Mouse (Mus musculus): ENCODE measurements at regions not wholly inside any gene's neighbourhood (a gene's known extent, or its start where the extent isn't known, plus 50 kb on each side); places are given as distances from the start of the nearest gene placed in this dataset.
"Not testable (repeated sequence)": the region's sequence is repeated elsewhere in the genome, so short reads cannot be mapped to it uniquely, and the experiment has no call there.

- no peak for DNase-seq (ENCODE audit: low spot score)
Measured at GRCm38 (mm10) chr15:62262487-62262886, 1339.7 kb upstream of the A1bg start.

- DNase-seq (ENCODE audit: low spot score) = no peak
Measured at GRCm38 (mm10) chr15:62261520-62261919, 1338.7 kb upstream of the A1bg start.

- no peak for DNase-seq (ENCODE audit: low spot score)
Measured at GRCm38 (mm10) chr15:62258611-62259010, 1335.8 kb upstream of the A1bg start.

GRCm38 (mm10) chr15:62257955-62258354 lies 1335.1 kb upstream of the A1bg start:
- no peak for DNase-seq (ENCODE audit: low spot score)

- no peak for DNase-seq (ENCODE audit: low spot score)
Measured at GRCm38 (mm10) chr15:62257110-62257667, 1334.4 kb upstream of the A1bg start.

GRCm38 (mm10) chr15:62255571-62255970 lies 1332.8 kb upstream of the A1bg start:
- no peak for DNase-seq (ENCODE audit: low spot score)

GRCm38 (mm10) chr15:62253724-62254123 lies 1330.9 kb upstream of the A1bg start:
- no peak for DNase-seq (ENCODE audit: low spot score)

GRCm38 (mm10) chr15:62252078-62252833 lies 1329.4 kb upstream of the A1bg start:
- DNase-seq (ENCODE audit: low spot score) = not testable (repeated sequence)

GRCm38 (mm10) chr15:62249436-62249835 lies 1326.6 kb upstream of the A1bg start:
- no peak for DNase-seq (ENCODE audit: low spot score)

- no peak for DNase-seq (ENCODE audit: low spot score)
Measured at GRCm38 (mm10) chr15:62246561-62247079, 1323.8 kb upstream of the A1bg start.

GRCm38 (mm10) chr15:62245237-62245636 lies 1322.4 kb upstream of the A1bg start:
- no peak for DNase-seq (ENCODE audit: low spot score)

- DNase-seq (ENCODE audit: low spot score) = no peak
Measured at GRCm38 (mm10) chr15:62244819-62245218, 1322.0 kb upstream of the A1bg start.

GRCm38 (mm10) chr15:62240031-62240430 lies 1317.2 kb upstream of the A1bg start:
- no peak for DNase-seq (ENCODE audit: low spot score)

GRCm38 (mm10) chr15:62238503-62239045 lies 1315.8 kb upstream of the A1bg start:
- no peak for DNase-seq (ENCODE audit: low spot score)

- no peak for DNase-seq (ENCODE audit: low spot score)
Measured at GRCm38 (mm10) chr15:62236056-62236455, 1313.2 kb upstream of the A1bg start.

GRCm38 (mm10) chr15:62234182-62234760 lies 1311.5 kb upstream of the A1bg start:
- DNase-seq (ENCODE audit: low spot score) = no peak

- no peak for DNase-seq (ENCODE audit: low spot score)
Measured at GRCm38 (mm10) chr15:62233154-62233553, 1310.3 kb upstream of the A1bg start.

GRCm38 (mm10) chr15:62231709-62232108 lies 1308.9 kb upstream of the A1bg start:
- DNase-seq (ENCODE audit: low spot score) = no peak

GRCm38 (mm10) chr15:62230773-62231172 lies 1308.0 kb upstream of the A1bg start:
- no peak for DNase-seq (ENCODE audit: low spot score)

GRCm38 (mm10) chr15:62229491-62230283 lies 1306.9 kb upstream of the A1bg start:
- no peak for DNase-seq (ENCODE audit: low spot score)

GRCm38 (mm10) chr15:62229023-62229422 lies 1306.2 kb upstream of the A1bg start:
- DNase-seq (ENCODE audit: low spot score) = no peak

Data from thymus, postnatal 0 days (tissue).